Mouse (Mus musculus): ENCODE measurements at regions not wholly inside any gene's neighbourhood (a gene's known extent, or its start where the extent isn't known, plus 50 kb on each side); places are given as distances from the start of the nearest gene placed in this dataset.

DNA sequence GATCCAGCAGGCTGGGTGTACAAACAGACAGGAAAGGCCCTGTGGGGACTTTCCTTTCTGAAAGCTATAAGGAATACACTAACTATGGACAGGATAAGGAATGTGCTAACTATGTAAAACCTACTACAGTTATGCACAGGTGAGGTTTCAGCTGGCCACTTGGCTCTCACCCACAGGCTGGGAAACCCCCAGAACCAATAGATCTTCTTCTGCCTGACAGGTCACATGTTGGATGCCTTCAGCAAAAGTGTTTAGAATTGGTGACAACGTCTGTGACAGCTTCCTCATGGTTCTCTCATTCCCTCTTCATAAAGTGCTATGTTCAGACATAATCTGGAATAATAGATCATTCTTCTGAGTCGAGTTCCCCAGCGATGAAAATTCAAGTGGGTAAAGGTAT, 356.0 kb downstream of the Adgrl2 start:
- H3K4me3 ChIP-seq (ENCODE audit: low read depth, low read length), result no peak overlapping the region
- no peaks in the 10 kb centered on the region; the same call in 1 of the 2 replicates for H3K27me3 ChIP-seq (ENCODE audit: control insufficient read depth, insufficient read depth, low read length, poor library complexity, severe bottlenecking)
- no peaks in the 10 kb centered on the region for H3K4me1 ChIP-seq (ENCODE audit: control insufficient read depth, insufficient read depth, low read length)
- no peak overlapping the region for H3K27ac ChIP-seq (ENCODE audit: insufficient read depth, low read length)
- H3K9me3 ChIP-seq (replicated peaks; ENCODE audit: control insufficient read depth, insufficient read depth, low read length, poor library complexity, severe bottlenecking), result no peaks in the 10 kb centered on the region
- no peak overlapping the region for H3K9ac ChIP-seq (ENCODE audit: low read depth, poor library complexity, severe bottlenecking)
- no peaks in the 10 kb centered on the region for H3K36me3 ChIP-seq (ENCODE audit: control insufficient read depth, insufficient read depth, low read length, poor library complexity, severe bottlenecking)
- TF ChIP-seq EP300 (IDR thresholded peaks at IDR 0.05; ENCODE audit: insufficient read depth, low read depth, low read length) (no peak), CTCF (IDR thresholded peaks at IDR 0.05; ENCODE audit: low read depth, low read length) (no peak), POLR2A (IDR thresholded peaks at IDR 0.05; ENCODE audit: insufficient read depth, low read length) (no peak)

DNA sequence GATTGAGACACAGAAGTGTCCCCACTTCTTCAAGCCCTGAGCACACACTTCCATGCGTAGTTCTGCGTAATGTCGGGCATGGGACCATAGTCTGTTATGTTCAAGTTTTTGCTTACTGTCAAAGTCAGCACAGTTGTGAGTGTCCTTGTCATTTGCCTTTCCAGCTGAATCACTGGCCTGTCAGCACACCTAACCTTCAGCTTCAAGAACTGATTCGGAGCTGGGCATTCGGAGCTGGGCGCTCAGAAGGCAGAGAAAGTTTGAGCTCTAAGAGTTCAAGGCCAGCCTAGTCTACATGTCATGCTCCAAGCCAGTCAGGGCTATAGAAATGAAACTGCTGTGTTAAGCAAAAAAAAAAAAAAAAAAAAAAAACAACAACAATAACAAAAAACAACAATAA, 357.1 kb downstream of the Adgrl2 start:
- TF ChIP-seq CTCF (IDR thresholded peaks at IDR 0.05; ENCODE audit: low read depth, low read length) (no peak), POLR2A (IDR thresholded peaks at IDR 0.05; ENCODE audit: insufficient read depth, low read length) (no peak), EP300 (IDR thresholded peaks at IDR 0.05; ENCODE audit: insufficient read depth, low read depth, low read length) (no peak)
- Histone ChIP-seq H3K36me3 (ENCODE audit: control insufficient read depth, insufficient read depth, low read length, poor library complexity, severe bottlenecking) (no peaks in the 10 kb centered on the region), H3K9ac (ENCODE audit: low read depth, poor library complexity, severe bottlenecking) (no peak overlapping the region), H3K4me3 (ENCODE audit: low read depth, low read length) (no peak overlapping the region), H3K9me3 (replicated peaks; ENCODE audit: control insufficient read depth, insufficient read depth, low read length, poor library complexity, severe bottlenecking) (no peaks in the 10 kb centered on the region), H3K27me3 (ENCODE audit: control insufficient read depth, insufficient read depth, low read length, poor library complexity, severe bottlenecking) (no peaks in the 10 kb centered on the region; the same call in 1 of the 2 replicates), H3K27ac (ENCODE audit: insufficient read depth, low read length) (no peak overlapping the region), H3K4me1 (ENCODE audit: control insufficient read depth, insufficient read depth, low read length) (no peaks in the 10 kb centered on the region)

DNA sequence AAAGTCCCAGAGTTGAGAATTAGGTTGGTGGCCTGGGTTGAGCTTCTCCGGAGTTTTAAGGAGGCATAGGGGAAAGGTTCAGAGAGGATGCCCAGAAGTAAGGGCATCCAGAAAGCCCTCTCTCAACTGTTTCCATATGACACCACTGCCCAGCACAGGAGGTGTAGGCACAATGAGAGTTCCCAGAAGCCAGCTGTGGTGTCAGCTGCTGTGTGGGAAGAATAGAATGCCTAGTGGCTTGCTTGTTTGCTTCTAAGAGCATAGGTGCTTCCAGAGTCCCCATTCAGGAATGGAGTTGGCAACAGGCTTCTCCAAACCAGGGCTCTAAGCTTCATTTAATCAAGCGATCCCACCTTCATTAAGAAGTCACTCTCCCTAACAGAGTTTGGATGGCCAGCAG, 357.9 kb downstream of the Adgrl2 start:
- Histone ChIP-seq H3K27me3 (ENCODE audit: control insufficient read depth, insufficient read depth, low read length, poor library complexity, severe bottlenecking) (no peaks in the 10 kb centered on the region), H3K27ac (ENCODE audit: insufficient read depth, low read length) (no peak overlapping the region), H3K9ac (ENCODE audit: low read depth, poor library complexity, severe bottlenecking) (no peak overlapping the region), H3K4me3 (ENCODE audit: low read depth, low read length) (no peak overlapping the region), H3K9me3 (replicated peaks; ENCODE audit: control insufficient read depth, insufficient read depth, low read length, poor library complexity, severe bottlenecking) (no peaks in the 10 kb centered on the region), H3K4me1 (ENCODE audit: control insufficient read depth, insufficient read depth, low read length) (no peaks in the 10 kb centered on the region), H3K36me3 (ENCODE audit: control insufficient read depth, insufficient read depth, low read length, poor library complexity, severe bottlenecking) (no peaks in the 10 kb centered on the region)
- no peak for TF ChIP-seq CTCF (IDR thresholded peaks at IDR 0.05; ENCODE audit: low read depth, low read length)

DNA sequence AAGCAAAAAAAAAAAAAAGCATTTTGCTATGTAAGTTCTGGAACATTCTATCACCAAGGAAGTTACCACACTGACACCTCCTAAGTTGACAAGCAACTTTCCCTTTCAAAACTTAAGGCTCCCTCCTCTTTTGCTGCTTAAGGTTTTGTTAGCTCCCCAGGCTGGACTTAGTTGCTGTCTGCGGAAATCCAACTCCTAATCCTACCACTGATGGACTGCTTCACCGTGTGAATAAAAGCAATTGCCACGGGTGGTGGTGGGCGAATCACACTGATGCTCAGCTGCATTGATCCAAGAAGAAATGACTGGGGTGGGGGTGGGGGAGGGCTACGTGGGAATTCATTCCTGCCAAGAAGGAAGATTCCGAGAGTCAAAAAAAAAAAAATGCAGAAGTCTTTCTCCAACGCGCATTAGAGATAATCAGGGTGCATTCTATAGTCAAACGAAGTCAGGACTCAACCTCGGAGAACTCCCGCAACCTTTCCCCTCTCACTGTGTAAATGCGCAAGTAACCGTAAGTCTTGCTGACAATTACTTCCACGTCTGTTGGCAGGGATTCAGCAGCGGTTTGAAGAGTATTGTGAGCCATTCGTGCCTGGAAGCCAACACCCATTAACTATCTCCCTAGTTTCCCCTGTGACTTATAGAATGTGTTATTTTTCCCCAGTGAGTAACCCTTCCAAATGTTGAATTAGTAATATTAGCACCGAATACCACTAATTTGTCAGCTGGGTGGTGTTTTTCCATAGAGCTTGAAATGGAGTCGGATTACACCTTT, 358.8 kb downstream of the Adgrl2 start:
- Histone ChIP-seq H3K9ac (ENCODE audit: low read depth, poor library complexity, severe bottlenecking) (no peak overlapping the region), H3K9me3 (replicated peaks; ENCODE audit: control insufficient read depth, insufficient read depth, low read length, poor library complexity, severe bottlenecking) (no peaks in the 10 kb centered on the region)
- TF ChIP-seq CTCF (IDR thresholded peaks at IDR 0.05; ENCODE audit: low read depth, low read length), result no peak
- no peak for TF ChIP-seq EP300 (IDR thresholded peaks at IDR 0.05; ENCODE audit: insufficient read depth, low read depth, low read length)
- TF ChIP-seq POLR2A (IDR thresholded peaks at IDR 0.05; ENCODE audit: insufficient read depth, low read length), result no peak

DNA sequence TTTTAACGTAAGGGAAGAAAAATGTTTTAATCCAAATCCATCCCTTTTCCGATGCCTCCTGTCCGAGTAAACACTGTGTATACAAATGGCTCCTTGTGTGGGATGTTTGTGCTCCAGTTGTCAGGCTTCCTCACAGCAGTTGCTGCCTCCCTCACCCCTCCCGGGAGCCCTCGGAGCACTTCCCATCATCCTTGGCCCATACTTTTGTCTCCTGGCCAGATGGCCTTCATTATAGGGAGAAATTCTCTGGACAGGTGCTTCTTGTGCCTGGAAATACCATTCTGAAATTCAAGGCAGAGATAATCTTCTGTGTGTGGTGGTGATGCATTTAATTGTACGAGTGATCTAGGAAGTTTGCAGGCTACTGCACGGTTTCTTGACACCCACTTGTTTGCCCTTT, 359.5 kb downstream of the Adgrl2 start:
- no peak overlapping the region for H3K9ac ChIP-seq (ENCODE audit: low read depth, poor library complexity, severe bottlenecking)
- H3K27me3 ChIP-seq (ENCODE audit: control insufficient read depth, insufficient read depth, low read length, poor library complexity, severe bottlenecking), result no peaks in the 10 kb centered on the region
- H3K27ac ChIP-seq (ENCODE audit: insufficient read depth, low read length), result no peak overlapping the region
- H3K36me3 ChIP-seq (ENCODE audit: control insufficient read depth, insufficient read depth, low read length, poor library complexity, severe bottlenecking), result no peaks in the 10 kb centered on the region
- TF ChIP-seq EP300 (IDR thresholded peaks at IDR 0.05; ENCODE audit: insufficient read depth, low read depth, low read length) (no peak), POLR2A (IDR thresholded peaks at IDR 0.05; ENCODE audit: insufficient read depth, low read length) (no peak), CTCF (IDR thresholded peaks at IDR 0.05; ENCODE audit: low read depth, low read length) (no peak)
- no peak overlapping the region for H3K4me3 ChIP-seq (ENCODE audit: low read depth, low read length)
- no peaks in the 10 kb centered on the region for H3K9me3 ChIP-seq (replicated peaks; ENCODE audit: control insufficient read depth, insufficient read depth, low read length, poor library complexity, severe bottlenecking)
- H3K4me1 ChIP-seq (ENCODE audit: control insufficient read depth, insufficient read depth, low read length), result no peaks in the 10 kb centered on the region

More for the DNA sequence above, 358.8 kb downstream of the Adgrl2 start:
- Histone ChIP-seq H3K4me3 (ENCODE audit: low read depth, low read length) (no peak overlapping the region), H3K27me3 (ENCODE audit: control insufficient read depth, insufficient read depth, low read length, poor library complexity, severe bottlenecking) (no peaks in the 10 kb centered on the region), H3K4me1 (ENCODE audit: control insufficient read depth, insufficient read depth, low read length) (no peaks in the 10 kb centered on the region), H3K27ac (ENCODE audit: insufficient read depth, low read length) (no peak overlapping the region), H3K36me3 (ENCODE audit: control insufficient read depth, insufficient read depth, low read length, poor library complexity, severe bottlenecking) (no peaks in the 10 kb centered on the region)

DNA sequence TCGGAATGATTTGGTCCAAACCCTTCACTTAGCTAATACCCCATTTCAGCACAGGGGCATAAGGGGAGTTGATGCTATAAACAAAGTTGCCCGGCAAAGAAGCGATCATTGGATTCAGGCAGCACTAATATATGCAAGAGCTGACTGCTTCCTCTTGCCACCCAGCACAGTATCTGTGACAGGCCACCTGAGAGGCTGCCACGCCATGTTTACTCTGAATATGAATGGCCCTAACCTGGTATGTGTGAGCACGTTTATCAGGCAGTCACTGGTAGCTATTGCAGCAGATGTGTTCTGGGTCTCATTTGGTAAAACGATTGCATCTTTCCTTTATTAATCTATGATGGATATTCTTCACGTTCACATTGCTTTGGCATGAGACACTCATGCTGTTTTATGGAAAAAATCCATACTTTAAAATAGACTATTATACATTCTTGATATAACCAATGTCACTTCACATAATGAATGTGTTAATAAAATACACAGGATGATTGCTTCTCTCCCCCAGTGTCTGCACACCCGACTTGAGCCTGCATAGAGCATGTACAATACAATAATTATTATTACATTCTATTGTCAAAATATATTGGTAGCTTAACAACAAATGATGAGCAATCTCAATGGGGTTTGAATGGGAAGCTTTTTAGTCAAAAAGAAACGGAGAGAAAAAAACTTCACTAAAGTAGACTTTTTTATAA, 375.2 kb downstream of the Adgrl2 start:
- no peak overlapping the region for H3K9ac ChIP-seq (ENCODE audit: low read depth, poor library complexity, severe bottlenecking)
- TF ChIP-seq POLR2A (IDR thresholded peaks at IDR 0.05; ENCODE audit: insufficient read depth, low read length) (no peak), EP300 (IDR thresholded peaks at IDR 0.05; ENCODE audit: insufficient read depth, low read depth, low read length) (no peak), CTCF (IDR thresholded peaks at IDR 0.05; ENCODE audit: low read depth, low read length) (no peak)
- H3K9me3 ChIP-seq (replicated peaks; ENCODE audit: control insufficient read depth, insufficient read depth, low read length, poor library complexity, severe bottlenecking), result peaks cover 3% of the 10 kb centered on the region; the same call in 1 of the 2 replicates

More for the DNA sequence above, 375.2 kb downstream of the Adgrl2 start:
- H3K36me3 ChIP-seq (ENCODE audit: control insufficient read depth, insufficient read depth, low read length, poor library complexity, severe bottlenecking), result no peaks in the 10 kb centered on the region
- no peak overlapping the region for H3K4me3 ChIP-seq (ENCODE audit: low read depth, low read length)
- H3K27ac ChIP-seq (ENCODE audit: insufficient read depth, low read length), result no peak overlapping the region
- H3K4me1 ChIP-seq (ENCODE audit: control insufficient read depth, insufficient read depth, low read length), result no peaks in the 10 kb centered on the region
- H3K27me3 ChIP-seq (ENCODE audit: control insufficient read depth, insufficient read depth, low read length, poor library complexity, severe bottlenecking), result no peaks in the 10 kb centered on the region

Measured in ES-Bruce4 (cell line).